Mouse (Mus musculus) monocyte, adult 5-6 weeks (primary cell): Measurements from ENCODE around the gene Eef1a1. TPM values are rescaled to one million over a fixed set of nuclear protein-coding genes. Genes with fewer than 3 reads are reported as not detected.
"Not testable (repeated sequence)": the region's sequence is repeated elsewhere in the genome, so short reads cannot be mapped to it uniquely, and the experiment has no call there.

Experiments used
- ATAC-seq: fragments of 153-309, 156-312 bp; replicated peaks from 2 replicates; pipeline ENCODE4 v1.8.0; 2017; ENCODE audit warnings: mild to moderate bottlenecking; ENCODE audit not compliant: low TSS enrichment, insufficient number of reproducible peaks, severe bottlenecking, poor library complexity, low FRiP score
- total RNA-seq: library from RNA; stranded (forward); fragments of 200-1000, 200-491, 200-594 nt; gene quantifications from 3 replicates; pipeline ENCODE4 v1.2.3, GENCODE M21; 2017

The Eef1a1 gene
- total RNA-seq, 1 experiment from 2014 or later, result 6,370 TPM

GRCm38 (mm10) chr9:78480706-78481358 is 8.1 kb downstream of the Eef1a1 start:
- ATAC-seq, result peak; percentile 79

GRCm38 (mm10) chr9:78480227-78480626 is 8.7 kb downstream of the Eef1a1 start:
- ATAC-seq, result not testable (repeated sequence)

GRCm38 (mm10) chr9:78479308-78479707 is 9.6 kb downstream of the Eef1a1 start:
- ATAC-seq, result not testable (repeated sequence)

GRCm38 (mm10) chr9:78478009-78478605 is 10.8 kb downstream of the Eef1a1 start:
- ATAC-seq, result not testable (repeated sequence)

GRCm38 (mm10) chr9:78477021-78477551 is 11.9 kb downstream of the Eef1a1 start:
- ATAC-seq, result no peak

- ATAC-seq, result no peak
These were observed 12.4 kb downstream of the Eef1a1 start for GRCm38 (mm10) chr9:78476531-78477020.

GRCm38 (mm10) chr9:78475873-78476272 is 13.1 kb downstream of the Eef1a1 start:
- no peak for ATAC-seq

- ATAC-seq, result no peak
These were observed 13.6 kb downstream of the Eef1a1 start for GRCm38 (mm10) chr9:78475383-78475780.

- no peak for ATAC-seq
These were observed 14.1 kb downstream of the Eef1a1 start for GRCm38 (mm10) chr9:78474771-78475382.

- ATAC-seq, result no peak
These were observed 14.7 kb downstream of the Eef1a1 start for GRCm38 (mm10) chr9:78474270-78474669.

GRCm38 (mm10) chr9:78473588-78473987 is 15.4 kb downstream of the Eef1a1 start:
- no peak for ATAC-seq

GRCm38 (mm10) chr9:78465725-78466124 is 23.2 kb downstream of the Eef1a1 start:
- no peak for ATAC-seq

- 0 out of 2 replicates have a peak, but pooled peaks have one; percentile 47 for ATAC-seq
These were observed 25.6 kb downstream of the Eef1a1 start for GRCm38 (mm10) chr9:78463337-78463736.

GRCm38 (mm10) chr9:78457026-78457425 is 31.9 kb downstream of the Eef1a1 start:
- ATAC-seq, result no peak

- ATAC-seq, result peak; percentile 60; the same call in 1 of the 2 replicates
These were observed 37.6 kb downstream of the Eef1a1 start for GRCm38 (mm10) chr9:78451382-78451781.

- peak; percentile 24 for ATAC-seq
These were observed 38.5 kb downstream of the Eef1a1 start for GRCm38 (mm10) chr9:78450404-78450803.

GRCm38 (mm10) chr9:78447973-78448873 is 40.7 kb downstream of the Eef1a1 start, which contains the start of the genes Mto1 and Gm17324:
Gene Mto1 (plus strand): TSS chr9:78448208.
Gene Gm17324 (minus strand): TSS chr9:78448786.
- peak; percentile 71 for ATAC-seq

GRCm38 (mm10) chr9:78447606-78447972 is 41.4 kb downstream of the Eef1a1 start:
- no peak for ATAC-seq
